Mouse (Mus musculus) left cerebral cortex, postnatal 10 days (tissue): ENCODE measurements around the gene Nradd. TPM values are rescaled to one million over a fixed set of nuclear protein-coding genes. Genes with fewer than 3 reads are reported as not detected.

Source experiments
- DNase-seq, 2 experiments: peaks; one replicate each; pipeline ENCODE4 v3.0.0; 2021 to 2022; ENCODE audit warnings: low spot score in 2 of 2, mixed read lengths in 1 of 2; ENCODE audit errors: extremely low spot score in 1 of 2
- intact Hi-C: fragments of 180-260 bp; cut with DNase I; formaldehyde crosslinking; loops from one replicate; pipeline ENCODE4 v1.15.1; 2025
- total RNA-seq, 2 experiments: library from RNA; stranded (reverse); gene quantifications; 2 replicates each; pipeline ENCODE4 v1.2.3; 2021

Nradd gene
- total RNA-seq, 2 experiments from 2014 or later, result 1.0 to 2.0 TPM

DNA sequence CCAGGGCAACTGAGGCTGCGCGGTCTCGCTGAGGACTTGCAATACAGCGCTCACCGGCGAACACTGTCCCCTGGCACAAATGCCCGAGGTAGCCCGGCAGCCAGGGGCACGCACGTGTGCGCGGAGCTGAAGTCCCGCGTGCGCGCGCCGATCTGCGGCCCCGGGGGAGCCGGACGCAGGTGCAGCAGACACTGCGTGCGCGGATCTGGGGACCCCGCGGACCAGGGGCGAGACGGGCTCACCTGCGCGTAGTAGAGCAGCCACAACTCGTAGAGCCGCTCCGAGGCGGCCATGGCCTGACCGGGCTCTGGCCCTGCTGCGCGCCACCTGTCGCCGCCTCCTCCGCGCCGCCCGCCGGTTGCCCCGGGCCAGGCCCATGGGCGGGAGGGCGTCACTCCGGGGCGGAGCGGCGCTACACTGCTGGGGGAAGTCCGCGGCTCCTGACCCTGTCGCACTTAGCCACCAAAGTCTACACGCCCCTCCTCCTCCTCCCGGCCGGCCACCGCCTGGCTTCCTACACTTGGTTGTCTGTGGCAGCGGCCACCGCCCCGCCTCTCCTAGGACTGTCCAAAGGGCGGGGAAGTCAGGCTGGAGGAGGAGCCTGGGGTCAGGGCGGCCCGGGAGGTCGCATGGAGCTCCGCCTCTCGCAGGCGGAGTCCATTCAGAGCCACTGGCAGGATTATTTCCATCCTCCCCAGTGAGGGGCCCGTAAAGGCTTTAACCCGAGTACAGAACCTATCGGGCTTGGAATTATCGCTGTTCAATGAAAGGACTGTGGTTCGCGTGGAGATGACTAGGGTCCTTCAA lies 29.6 kb upstream of the Nradd start, which contains the start of gene Nbeal2:
TSS of gene Nbeal2 (minus strand) at position 507 of the 807 bp plus-strand sequence.
- intact Hi-C loops, result no loop called here
- DNase-seq, result peak; percentile 74 to 95

DNA sequence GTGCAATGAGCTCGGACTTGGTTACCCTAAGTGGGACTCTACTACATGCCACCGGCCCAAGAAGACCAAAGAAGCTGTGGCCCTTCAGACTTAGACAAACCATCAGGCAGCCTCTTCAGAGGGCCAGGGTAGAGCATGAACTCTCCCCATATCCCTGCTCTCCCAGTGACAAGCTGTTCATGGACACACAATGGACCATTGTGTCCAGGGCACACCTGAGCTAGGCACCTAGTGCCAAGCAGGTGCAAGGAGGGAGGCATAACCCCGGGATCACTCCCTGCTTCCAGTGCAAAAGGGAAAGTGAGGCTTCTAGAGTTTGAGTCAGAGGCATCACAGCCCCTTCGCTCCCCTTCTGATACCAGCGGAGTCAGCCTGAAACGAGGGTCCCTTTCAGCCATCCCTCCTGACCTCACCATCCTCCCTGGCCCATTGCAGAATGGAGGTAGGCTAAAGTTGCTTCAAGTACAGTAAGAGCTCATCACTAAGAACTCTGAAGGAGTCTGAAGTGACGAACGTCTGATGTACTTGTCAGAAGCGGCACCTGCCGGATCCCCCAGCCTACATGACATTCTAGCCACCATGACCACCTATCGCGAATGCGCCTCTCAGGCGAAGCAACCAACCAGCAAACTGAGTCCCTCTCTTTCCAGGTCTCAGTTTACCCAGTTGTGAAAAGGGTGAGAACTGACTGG lies 28.9 kb upstream of the Nradd start:
- intact Hi-C loops, result no loop called here
- no peak for DNase-seq

DNA sequence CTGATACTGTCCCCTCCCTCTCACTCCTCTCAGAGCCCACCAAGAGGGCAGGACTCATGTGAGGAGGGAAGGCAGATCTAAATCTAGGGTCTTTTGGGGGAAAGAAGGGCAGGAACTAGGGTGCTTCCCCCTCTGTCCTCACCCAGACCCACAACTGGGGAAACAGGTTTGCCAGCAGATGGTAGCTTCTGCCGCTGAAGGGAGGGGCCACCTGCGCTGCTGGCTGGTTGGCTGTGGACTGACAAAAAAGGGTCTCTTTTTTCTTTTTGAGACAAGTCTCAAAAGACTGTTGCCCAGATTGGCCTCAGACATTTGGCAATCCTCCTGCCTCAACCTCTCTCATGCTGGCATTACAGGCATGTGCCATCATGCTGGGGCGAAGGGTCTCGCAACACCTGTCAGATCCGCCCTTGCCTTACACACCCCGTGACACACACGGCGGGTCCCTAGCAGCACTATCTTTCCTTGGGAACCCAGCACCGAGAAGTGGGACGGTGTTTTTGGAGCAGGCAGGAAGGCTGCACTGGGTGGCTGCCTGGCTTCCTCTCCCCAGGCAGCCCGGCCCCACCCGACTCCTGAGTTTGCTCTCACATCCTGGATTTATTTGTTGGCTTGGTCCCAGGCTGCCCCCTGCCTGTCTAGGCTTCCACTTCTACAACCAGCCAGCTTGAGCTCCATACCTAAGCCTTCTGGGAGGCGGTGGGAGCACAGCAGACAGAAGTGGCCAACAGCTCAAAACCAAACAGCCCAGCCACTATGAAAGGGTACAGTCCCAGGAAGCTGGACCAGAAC lies 27.9 kb upstream of the Nradd start:
- DNase-seq, result peak in 1 of 2 experiments; percentile 84
- intact Hi-C loops, result no loop called here

DNA sequence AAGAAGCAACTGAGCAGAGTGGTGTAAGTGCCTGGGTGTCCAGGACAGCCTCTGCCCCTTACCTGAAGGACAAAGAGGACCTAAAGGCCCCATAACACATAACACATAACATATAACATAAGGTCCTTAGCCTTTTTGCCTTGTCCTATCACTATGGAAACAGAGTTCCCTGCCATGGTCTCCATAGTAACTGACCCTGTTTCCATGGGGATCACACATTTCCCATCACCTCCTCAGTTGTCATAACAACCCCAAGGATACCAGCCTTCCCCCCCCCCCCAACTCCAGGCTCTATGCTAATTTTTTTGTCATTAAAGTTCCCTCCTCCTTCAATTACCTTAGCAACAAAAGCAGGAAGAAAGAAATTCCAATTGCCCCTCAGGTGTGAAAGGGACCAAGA lies 25.5 kb upstream of the Nradd start:
- intact Hi-C loops, result loop anchor here (5.0 kb wide), 1 partner anchor 43 kb away; no protein-coding TSS in a partner anchor
- peak in 1 of 2 experiments; percentile 67 for DNase-seq

DNA sequence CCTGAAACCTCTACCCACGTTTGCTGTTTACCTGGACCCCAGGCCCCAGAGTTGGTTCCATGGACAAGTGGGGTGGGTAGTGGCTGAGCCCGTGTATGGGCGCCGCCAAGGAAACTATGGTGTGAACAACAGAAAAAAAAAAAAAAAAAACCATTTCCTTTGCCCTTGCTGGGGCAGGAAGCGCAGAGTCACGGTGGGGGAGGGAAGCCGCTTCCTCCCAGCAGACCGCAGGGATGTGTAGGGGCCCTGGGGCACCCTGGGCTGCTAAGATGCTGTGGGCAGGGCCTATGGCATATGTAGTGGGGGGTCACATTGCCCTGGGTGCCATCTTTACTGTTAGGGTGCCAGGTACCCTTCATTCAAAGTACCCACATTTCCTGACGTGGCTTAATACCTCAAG lies 21.0 kb upstream of the Nradd start:
- intact Hi-C loops, result loop anchor here (5.0 kb wide), 1 partner anchor 47 kb away; no protein-coding TSS in a partner anchor
- peak in 1 of 2 experiments; percentile 48 for DNase-seq

DNA sequence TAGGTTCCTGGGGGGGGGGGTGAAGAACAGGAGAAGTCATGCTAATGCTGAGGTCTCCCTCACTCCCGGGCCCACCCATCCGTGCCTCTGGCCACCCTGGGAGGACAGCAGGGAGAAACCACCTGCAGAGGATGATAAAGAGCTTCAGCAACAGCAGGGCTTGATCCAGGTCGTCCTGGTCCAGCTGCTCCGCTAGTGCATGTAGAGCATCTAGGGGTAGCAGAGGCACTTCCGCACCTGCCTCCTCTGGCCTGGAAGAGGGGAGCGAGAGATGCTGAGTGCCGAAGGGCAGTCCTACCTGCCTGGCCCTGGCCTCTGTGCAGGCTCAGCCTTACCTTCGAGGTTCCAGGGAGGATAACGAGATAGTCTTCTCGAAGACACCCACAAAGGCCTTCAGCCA lies 20.0 kb upstream of the Nradd start:
- intact Hi-C loops, result no loop called here

DNA sequence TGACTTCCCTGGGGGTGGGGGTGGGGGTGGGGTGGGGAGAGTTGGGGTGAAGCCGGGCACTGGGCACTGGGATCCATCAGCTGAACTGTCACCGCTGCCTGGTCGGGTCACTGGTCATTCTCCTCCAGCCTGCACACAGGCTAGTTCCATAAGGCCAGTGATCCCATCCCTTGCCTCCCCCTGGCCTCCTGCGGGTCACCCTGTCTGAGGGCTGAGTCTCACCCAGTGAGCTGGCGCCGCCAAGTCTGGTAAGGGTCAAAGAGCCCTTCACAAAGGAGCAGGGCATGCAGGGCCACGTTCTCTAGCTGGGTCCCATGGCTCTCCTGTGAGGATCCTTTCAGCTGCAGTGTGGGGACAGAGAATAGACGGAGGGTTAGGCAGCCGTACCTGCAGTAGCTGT lies 19.5 kb upstream of the Nradd start:
- DNase-seq, result no peak
- intact Hi-C loops, result no loop called here

More for the DNA sequence above, 20.0 kb upstream of the Nradd start:
- no peak for DNase-seq

DNA sequence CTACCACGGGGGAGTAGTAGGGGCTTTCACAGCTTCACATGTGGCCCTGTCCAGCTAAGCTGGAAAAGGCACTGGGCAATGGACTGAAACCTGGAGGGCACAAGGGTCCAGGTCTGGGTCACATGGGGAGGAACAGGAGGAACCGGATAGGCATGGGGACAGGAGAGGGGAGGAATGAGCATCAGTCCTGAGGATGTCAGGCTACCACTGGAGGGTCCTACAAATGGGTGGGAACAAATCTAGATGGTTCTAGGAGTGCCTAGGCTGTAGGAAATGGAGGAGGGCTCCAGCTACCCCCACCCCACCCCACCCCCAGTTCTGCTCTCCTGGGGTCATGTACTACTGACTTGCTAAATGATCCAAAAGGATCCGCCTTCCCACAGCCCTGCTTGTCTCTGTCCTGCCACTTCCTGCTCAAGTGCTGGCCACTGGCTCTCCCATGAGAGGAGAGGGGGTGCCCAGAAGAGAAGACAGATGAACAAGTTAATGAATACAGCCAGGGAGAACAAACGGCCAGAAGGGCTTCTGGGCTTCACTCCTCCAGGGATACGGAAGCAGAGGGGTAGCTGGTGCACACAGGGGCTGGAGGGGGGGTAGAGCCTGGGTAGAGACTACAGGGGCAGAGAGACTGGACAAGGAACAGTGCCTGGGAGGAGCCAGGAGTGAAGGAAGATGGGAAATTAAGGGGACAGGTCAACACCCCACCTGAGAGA lies 18.7 kb upstream of the Nradd start:
- no peak for DNase-seq
- intact Hi-C loops, result no loop called here

DNA sequence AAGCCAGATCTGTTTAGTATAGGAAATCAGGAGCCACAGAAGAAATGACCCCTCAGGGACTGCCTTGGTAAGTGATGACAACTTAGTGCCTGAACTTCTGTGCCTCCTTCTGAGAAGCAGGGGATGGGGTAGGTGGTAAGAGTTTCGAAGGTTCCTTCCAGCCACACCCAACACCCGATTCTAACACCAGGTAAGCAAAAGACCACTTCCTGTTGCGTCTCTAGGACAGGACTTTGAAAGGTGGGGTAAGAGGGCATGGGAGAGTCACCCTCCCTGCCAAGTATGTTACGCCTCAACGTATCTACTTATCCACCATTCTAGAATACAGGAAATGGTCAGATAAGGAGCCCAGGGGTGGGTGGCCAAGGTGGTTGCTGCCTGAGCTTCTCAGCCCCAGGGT lies 16.8 kb upstream of the Nradd start:
- intact Hi-C loops, result no loop called here

DNA sequence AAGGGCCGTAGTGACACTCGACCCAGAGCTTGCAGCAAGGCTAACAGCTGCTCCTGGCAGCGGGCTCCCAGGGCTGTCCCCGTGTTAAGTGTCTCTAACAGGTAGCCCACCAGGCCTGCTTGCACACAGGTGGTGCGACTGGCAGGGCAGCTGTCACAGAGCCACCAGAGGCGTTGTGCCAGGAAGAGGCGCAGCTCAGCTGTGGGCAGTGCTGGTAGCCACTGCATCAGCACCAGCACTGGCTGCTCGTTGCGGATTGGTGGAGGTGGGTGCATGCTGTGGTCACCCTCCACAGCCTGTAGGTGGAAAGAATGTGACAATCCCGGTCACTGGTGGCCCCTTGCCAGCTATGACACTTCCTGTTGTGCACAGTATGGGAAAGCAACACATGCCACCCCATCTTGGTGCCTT lies 14.4 kb upstream of the Nradd start:
- intact Hi-C loops, result loop anchor here (10.0 kb wide), 1 partner anchor 136 kb away; no protein-coding TSS in a partner anchor
- peak in 1 of 2 experiments; percentile 62 for DNase-seq

More for the DNA sequence above, 16.8 kb upstream of the Nradd start:
- no peak for DNase-seq

DNA sequence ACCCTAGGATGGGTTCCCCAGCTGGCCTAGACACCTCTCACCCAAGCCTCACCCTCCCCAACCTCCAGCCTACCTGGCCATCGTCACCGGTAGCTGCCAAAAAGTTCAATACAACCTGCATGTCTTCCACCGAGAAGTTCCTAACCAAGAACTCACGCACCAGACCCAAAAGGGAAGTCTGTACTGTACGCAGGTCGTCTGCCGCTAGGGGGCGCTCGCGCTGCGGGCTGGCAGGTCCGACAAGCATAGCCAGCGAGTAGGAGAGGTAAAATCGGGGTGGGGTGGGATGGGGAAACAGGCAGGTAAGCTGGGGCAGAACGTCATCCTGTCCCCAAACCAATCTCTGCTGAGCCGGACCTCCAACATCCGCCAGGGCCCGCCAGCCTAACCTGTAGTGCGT lies 11.0 kb upstream of the Nradd start:
- DNase-seq, result peak; percentile 70 to 91
- intact Hi-C loops, result loop anchor here (1.0 to 10.0 kb wide), 2 partner anchors 74 to 140 kb away; no protein-coding TSS in a partner anchor

DNA sequence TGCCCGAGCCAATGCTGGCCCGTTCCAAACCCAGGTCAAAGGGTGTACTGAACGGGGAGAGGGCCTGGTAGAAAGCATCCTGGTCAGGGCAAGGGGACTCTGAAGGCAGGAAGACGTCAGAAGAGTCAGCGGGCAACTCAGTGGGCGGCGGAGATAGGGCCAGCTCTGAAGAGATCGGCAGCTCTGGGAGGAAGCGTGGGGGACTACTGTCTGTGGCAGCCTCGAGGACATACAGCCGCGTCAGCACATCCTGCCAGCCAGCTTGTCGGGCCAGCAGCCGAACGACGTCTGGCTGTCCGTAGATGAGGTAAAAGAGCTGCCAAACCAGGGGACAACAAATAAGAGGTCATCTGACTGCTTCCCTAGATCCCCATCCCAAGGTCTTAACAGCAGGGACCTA lies 9.6 kb upstream of the Nradd start:
- intact Hi-C loops, result loop anchor here (10.0 kb wide), 1 partner anchor 141 kb away; no protein-coding TSS in a partner anchor

DNA sequence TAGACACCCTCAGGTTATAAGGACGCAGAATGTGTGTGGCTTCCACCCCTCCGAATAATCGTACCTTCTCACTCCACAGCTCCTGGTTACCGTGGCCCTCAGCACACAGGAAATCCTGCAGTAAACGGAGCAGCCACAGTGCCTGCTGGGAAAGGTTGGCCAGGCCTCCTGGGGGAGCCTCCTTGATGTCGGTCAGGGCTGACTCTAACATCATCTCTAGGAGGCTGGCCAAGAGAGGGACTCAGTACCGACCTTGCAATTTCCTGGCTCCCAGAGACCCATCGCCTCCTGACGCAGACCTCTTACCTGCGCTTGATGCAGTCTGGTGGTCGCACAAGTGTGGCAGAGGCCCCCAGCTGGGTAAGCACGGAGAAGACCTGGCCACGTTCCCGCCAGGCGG lies 8.4 kb upstream of the Nradd start:
- intact Hi-C loops, result loop anchor here (10.0 kb wide), 1 partner anchor 142 kb away; no protein-coding TSS in a partner anchor
- DNase-seq, result no peak

More for the DNA sequence above, 9.6 kb upstream of the Nradd start:
- DNase-seq, result peak in 1 of 2 experiments; percentile 59

DNA sequence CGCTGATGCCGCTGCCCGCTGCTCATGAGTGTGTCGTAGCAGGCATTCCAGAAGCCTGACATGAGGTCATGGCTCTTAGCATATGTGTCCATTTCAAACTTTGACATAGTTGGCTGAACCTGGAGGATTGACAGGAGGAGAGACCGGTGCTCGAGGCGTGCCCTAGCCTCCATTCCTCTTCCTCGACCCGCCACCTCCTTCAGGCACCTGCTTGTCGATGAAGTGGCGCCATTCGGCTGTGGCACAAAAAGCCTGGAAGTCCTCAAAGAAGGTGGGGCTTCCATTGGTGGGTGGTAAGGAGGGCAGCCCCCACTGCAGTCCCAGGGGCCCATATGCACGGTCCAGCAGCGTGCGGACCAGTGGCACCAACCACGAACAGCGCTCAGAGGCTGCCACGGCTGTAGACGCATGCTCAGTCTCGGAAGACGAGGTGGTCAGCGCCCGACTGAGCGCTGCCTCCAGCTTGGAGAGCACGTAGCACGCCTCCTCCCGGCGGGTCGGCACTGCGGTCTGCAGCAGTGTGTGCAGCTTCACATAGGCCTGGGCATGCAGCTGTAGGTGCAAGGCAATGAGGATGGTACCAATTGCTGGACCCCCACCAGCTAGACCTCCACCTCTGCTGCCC lies 7.5 kb upstream of the Nradd start:
- peak in 1 of 2 experiments; percentile 42 for DNase-seq
- intact Hi-C loops, result loop anchor here (10.0 kb wide), 1 partner anchor 143 kb away; no protein-coding TSS in a partner anchor

DNA sequence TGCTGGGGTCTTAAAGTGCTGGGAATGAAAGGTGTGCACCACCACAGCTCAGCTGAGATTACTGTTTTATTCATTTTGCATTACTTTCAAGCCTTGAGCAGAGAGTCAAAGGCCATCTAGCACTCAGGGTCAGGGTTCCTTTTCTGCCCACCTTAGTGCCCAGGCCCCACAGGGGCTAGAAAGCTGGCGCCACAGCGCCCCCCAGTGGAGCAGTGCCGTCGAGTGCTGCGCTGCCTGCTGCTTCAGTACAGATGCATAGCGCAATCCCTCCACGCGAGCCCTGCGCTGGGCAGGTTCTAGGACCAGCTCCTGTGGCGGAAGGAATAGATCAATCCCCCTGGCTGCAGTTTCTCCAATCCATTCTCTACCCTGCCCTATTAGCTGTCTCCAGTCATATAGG lies 6.9 kb upstream of the Nradd start:
- intact Hi-C loops, result loop anchor here (10.0 kb wide), 1 partner anchor 144 kb away; no protein-coding TSS in a partner anchor

DNA sequence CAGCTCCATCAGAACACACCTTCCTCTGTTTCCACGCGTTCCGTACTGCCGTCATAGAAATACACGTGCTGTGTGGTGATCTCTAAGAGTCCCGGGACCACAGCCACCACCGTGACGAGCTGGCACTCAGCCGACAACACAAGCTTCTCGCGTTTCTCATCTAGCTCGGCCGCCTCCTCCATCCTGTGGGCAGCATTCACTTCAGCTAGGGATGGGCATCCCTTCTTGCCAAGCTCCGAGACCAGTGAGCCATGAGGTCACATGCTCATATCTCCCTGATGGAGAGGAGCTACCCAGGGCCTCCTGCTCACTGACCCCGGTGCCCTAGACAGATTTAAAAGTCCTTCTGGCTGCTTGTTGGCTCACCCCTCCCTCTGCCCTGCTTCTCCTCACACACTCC lies 5.9 kb upstream of the Nradd start:
- DNase-seq, result peak in 1 of 2 experiments; percentile 44
- intact Hi-C loops, result loop anchor here (10.0 kb wide), 1 partner anchor 145 kb away; no protein-coding TSS in a partner anchor

More for the DNA sequence above, 6.9 kb upstream of the Nradd start:
- DNase-seq, result peak in 1 of 2 experiments; percentile 75

DNA sequence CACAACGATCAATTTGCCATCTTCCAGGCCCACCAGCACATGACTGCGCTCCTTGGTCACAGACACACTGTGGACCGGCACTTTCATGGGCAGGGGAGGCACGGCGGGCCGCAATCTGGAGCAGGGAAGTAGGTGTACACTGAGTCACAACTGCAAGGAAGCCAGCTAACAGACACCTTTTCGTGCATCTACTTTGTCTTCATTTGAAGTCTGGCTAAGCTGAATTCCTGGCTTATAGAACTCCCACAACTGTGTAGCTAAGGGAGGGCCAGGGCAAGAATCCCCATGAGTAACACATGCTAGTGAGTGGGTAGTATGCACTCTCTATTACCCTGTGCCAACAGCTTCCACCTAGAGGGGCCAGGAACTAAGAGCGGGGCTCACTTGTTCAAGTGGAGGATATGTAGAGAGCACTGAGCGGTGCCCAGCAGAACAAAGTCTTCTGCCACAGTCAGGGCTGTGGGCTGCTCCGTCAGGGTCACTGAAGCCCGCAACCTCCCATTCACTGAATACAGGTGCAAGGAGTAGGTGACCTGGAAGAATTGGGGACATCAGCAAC lies 1.2 kb upstream of the Nradd start:
- peak in 1 of 2 experiments; percentile 19 for DNase-seq
- intact Hi-C loops, result no loop called here
